9 mouse cellular contexts compared by ENCODE assay signal in genomic region chr1:73987705-73988201, GRCm38 (mm10).
DNase-seq lines count a peak whose midpoint lies in the region; ATAC-seq and TF ChIP-seq lines count a peak whose summit lies in the region.
"Had no signal": no experiment of that assay in that cellular context is flagged by ENCODE, and none has a peak within 500 bp of the region (broad histone marks: within the 10 kb centered on the region; RNA-seq: fewer than 3 reads in every experiment).

No protein-coding gene starts in this region.

- no peak for TF ChIP-seq POLR2A in cerebellum, adult 2 months (IDR thresholded peaks at IDR 0.05; ENCODE audit: borderline replicate concordance, insufficient read depth, low read length)

- H3K36me3 ChIP-seq in kidney, embryonic 14.5 days (ENCODE audit: control insufficient read depth, insufficient read depth, low read length): peaks cover 60% of the 10 kb centered on the region
- peaks cover 43% of the 10 kb centered on the region for H3K36me3 ChIP-seq in heart, embryonic 11.5 days (ENCODE audit: control insufficient read depth, insufficient read depth, low read length)
- peaks cover 55% of the 10 kb centered on the region for H3K36me3 ChIP-seq in kidney, embryonic 16.5 days (ENCODE audit: insufficient read depth, low read length)

- no peaks in the 10 kb centered on the region for H3K4me1 ChIP-seq in kidney, embryonic 14.5 days (ENCODE audit: control insufficient read depth, insufficient read depth, low read length)
- H3K4me1 ChIP-seq in heart, embryonic 11.5 days (ENCODE audit: control insufficient read depth, insufficient read depth, low read length): peaks cover 8% of the 10 kb centered on the region
- H3K4me1 ChIP-seq in kidney, embryonic 16.5 days (ENCODE audit: insufficient read depth, low read length): peaks cover 4% of the 10 kb centered on the region
- no peaks in the 10 kb centered on the region for H3K4me1 ChIP-seq in cerebellum, adult 2 months (ENCODE audit: control insufficient read depth, insufficient read depth, low read length)

- peak; percentile 66 for DNase-seq in kidney, adult 11 months
- peak; percentile 89 for DNase-seq in lung, postnatal 25 days (ENCODE audit: low spot score)
- no peak for DNase-seq in cerebellum, postnatal 36 days
- no peak for DNase-seq in layer of hippocampus, adult 9-10 months (ENCODE audit: low spot score)
- DNase-seq in cerebellum, adult 2 months: no peak
- DNase-seq: embryo, embryonic 11 days had no signal

- ATAC-seq in kidney, embryonic 14.5 days (ENCODE audit: low FRiP score, low TSS enrichment): no peak
- peak; percentile 58 for ATAC-seq in heart, embryonic 11.5 days (replicated peaks; ENCODE audit: insufficient number of reproducible peaks, low FRiP score, low TSS enrichment)
- peak; percentile 47; the same call in 1 of the 2 replicates for ATAC-seq in kidney, embryonic 16.5 days (ENCODE audit: low FRiP score, low TSS enrichment)

- H3K27me3 ChIP-seq in kidney, embryonic 14.5 days (ENCODE audit: control insufficient read depth, insufficient read depth, low read length): no peaks in the 10 kb centered on the region
- H3K27me3 ChIP-seq in heart, embryonic 11.5 days (ENCODE audit: control insufficient read depth, insufficient read depth, low read length): no peaks in the 10 kb centered on the region
- no peaks in the 10 kb centered on the region for H3K27me3 ChIP-seq in kidney, embryonic 16.5 days (ENCODE audit: insufficient read depth, low read length)
- no peaks in the 10 kb centered on the region; the same call in 1 of the 2 replicates for H3K27me3 ChIP-seq in cerebellum, adult 2 months (ENCODE audit: control insufficient read depth, insufficient read depth, low read length)

- H3K4me2 ChIP-seq in kidney, embryonic 14.5 days (replicated peaks; ENCODE audit: low read depth, low read length): no peak overlapping the region
- H3K4me2 ChIP-seq in heart, embryonic 11.5 days: no peak overlapping the region
- no peak overlapping the region for H3K4me2 ChIP-seq in kidney, embryonic 16.5 days (replicated peaks; ENCODE audit: low read depth, low read length)

- WGBS in kidney, embryonic 14.5 days: 46% methylated on average over 8 of the region's 9 CpGs
- WGBS in heart, embryonic 11.5 days (ENCODE audit: insufficient replicate concordance): 44% methylated on average over 7 of the region's 9 CpGs
- WGBS in kidney, embryonic 16.5 days: 52% methylated on average over 7 of the region's 9 CpGs
- WGBS in cerebellum, adult 2 months: 38% methylated on average over 9 of the region's 9 CpGs

- no peak overlapping the region for H3K4me3 ChIP-seq in kidney, embryonic 14.5 days (ENCODE audit: low read length)
- no peak overlapping the region for H3K4me3 ChIP-seq in heart, embryonic 11.5 days (ENCODE audit: low read depth, low read length)
- no peak overlapping the region for H3K4me3 ChIP-seq in kidney, embryonic 16.5 days (ENCODE audit: low read length)
- no peak overlapping the region for H3K4me3 ChIP-seq in cerebellum, adult 2 months (replicated peaks; ENCODE audit: insufficient read depth, low read depth, low read length)

- TF ChIP-seq CTCF in cerebellum, adult 2 months (IDR thresholded peaks at IDR 0.05; ENCODE audit: borderline replicate concordance, insufficient read depth, low read depth, low read length): no peak

- H3K9ac ChIP-seq in kidney, embryonic 14.5 days (ENCODE audit: low read depth, low read length): no peak overlapping the region
- 0 out of 2 replicates have a peak overlapping the region, but pooled peaks have one; percentile 28 for H3K9ac ChIP-seq in heart, embryonic 11.5 days (ENCODE audit: low read depth, low read length)
- H3K9ac ChIP-seq in kidney, embryonic 16.5 days (replicated peaks; ENCODE audit: low read length): no peak overlapping the region

- no peaks in the 10 kb centered on the region for H3K9me3 ChIP-seq in kidney, embryonic 14.5 days (ENCODE audit: control insufficient read depth, low read length)
- no peaks in the 10 kb centered on the region for H3K9me3 ChIP-seq in heart, embryonic 11.5 days (replicated peaks; ENCODE audit: control insufficient read depth, low read length)
- no peaks in the 10 kb centered on the region for H3K9me3 ChIP-seq in kidney, embryonic 16.5 days (ENCODE audit: low read length)

- H3K27ac ChIP-seq in kidney, embryonic 14.5 days (ENCODE audit: low read depth, low read length): no peak overlapping the region
- peak overlapping the region; percentile 75 for H3K27ac ChIP-seq in heart, embryonic 11.5 days (ENCODE audit: low read depth, low read length)
- peak overlapping the region; percentile 51; the same call in 1 of the 2 replicates for H3K27ac ChIP-seq in kidney, embryonic 16.5 days (ENCODE audit: low read length)
- no peak overlapping the region for H3K27ac ChIP-seq in cerebellum, adult 2 months (ENCODE audit: insufficient read depth, low read length)

Comparison
In these comparisons a context has a peak if more than half of its experiments do, and no peak if none do; other contexts are left out.
1. H3K27ac ChIP-seq: peak in heart, embryonic 11.5 days (single experiment) and kidney, embryonic 16.5 days (single experiment); none in kidney, embryonic 14.5 days (single experiment) and cerebellum, adult 2 months (single experiment).
2. DNase-seq: peak in kidney, adult 11 months (single experiment) and lung, postnatal 25 days (single experiment); none in cerebellum, postnatal 36 days (0 of 2), layer of hippocampus, adult 9-10 months (single experiment) and cerebellum, adult 2 months (0 of 2).